Mouse (Mus musculus): Measurements from ENCODE around the gene Grin2a. TPM values are rescaled to one million over a fixed set of nuclear protein-coding genes. Genes with fewer than 3 reads are reported as not detected.

The Grin2a gene
- polyA plus RNA-seq, 1 experiment from 2014 or later: 0.33 TPM

DNA sequence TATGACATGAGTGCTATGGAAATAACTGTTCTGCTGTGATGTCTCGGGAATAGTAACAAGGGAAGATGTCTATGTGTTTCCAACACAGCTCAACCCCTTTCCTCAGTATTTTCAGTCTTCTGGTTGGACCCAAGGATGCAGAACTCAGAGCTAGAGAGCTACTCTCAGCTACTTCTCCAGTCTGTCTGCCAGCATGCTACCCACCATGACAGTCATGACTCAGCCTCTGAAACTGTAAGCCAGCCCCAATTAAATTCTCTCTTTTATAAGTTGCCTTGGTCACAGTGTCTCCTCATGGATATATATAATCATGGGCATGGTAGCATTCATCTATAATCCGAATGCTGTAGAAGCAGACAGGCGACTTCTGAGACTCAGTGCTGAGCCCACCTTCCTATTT lies 47.9 kb downstream of the Grin2a start:
- H3K4me3 ChIP-seq (ENCODE audit: low read depth, low read length): no peak overlapping the region
- DNase-seq (ENCODE audit: low spot score, missing footprints) (no peak), ATAC-seq (ENCODE audit: low FRiP score) (no peak)
- H3K4me2 ChIP-seq: no peak overlapping the region
- H3K27ac ChIP-seq (ENCODE audit: low read depth, low read length): no peak overlapping the region
- 89% methylated on average over 3 of the region's 3 CpGs for WGBS
- no peaks in the 10 kb centered on the region for H3K36me3 ChIP-seq (ENCODE audit: control insufficient read depth, insufficient read depth, low read length)
- no peak overlapping the region for H3K9ac ChIP-seq (ENCODE audit: low read length)
- H3K27me3 ChIP-seq (ENCODE audit: control insufficient read depth, insufficient read depth, low read length): no peaks in the 10 kb centered on the region
- no peaks in the 10 kb centered on the region for H3K4me1 ChIP-seq (ENCODE audit: control insufficient read depth, insufficient read depth, low read length)
- no peaks in the 10 kb centered on the region for H3K9me3 ChIP-seq (ENCODE audit: control insufficient read depth, low read length)

DNA sequence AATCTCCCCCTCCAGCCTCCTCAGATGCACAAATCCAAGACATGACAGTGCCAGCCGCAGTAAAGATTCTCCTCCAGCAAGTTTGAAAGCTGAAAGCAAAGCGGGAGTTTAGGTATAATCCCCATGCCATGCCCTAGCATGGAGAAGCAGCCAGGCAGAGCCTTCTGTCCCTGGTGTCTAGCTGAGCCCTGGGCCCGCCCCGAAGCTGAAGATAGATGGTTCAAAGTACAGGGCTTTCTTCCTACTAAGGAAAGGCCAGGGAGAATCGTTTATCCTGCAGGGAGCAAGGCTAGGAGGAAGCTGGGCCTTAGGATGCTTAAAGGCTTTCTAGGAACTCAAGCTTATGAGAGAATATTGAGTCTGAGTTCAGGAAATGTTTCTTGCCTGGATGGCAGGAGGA lies 50.5 kb downstream of the Grin2a start:
- Histone ChIP-seq H3K36me3 (ENCODE audit: control insufficient read depth, insufficient read depth, low read length) (no peaks in the 10 kb centered on the region), H3K27ac (ENCODE audit: low read depth, low read length) (no peak overlapping the region), H3K4me3 (ENCODE audit: low read depth, low read length) (no peak overlapping the region), H3K9ac (ENCODE audit: low read length) (no peak overlapping the region), H3K27me3 (ENCODE audit: control insufficient read depth, insufficient read depth, low read length) (no peaks in the 10 kb centered on the region), H3K4me1 (ENCODE audit: control insufficient read depth, insufficient read depth, low read length) (no peaks in the 10 kb centered on the region), H3K4me2 (no peak overlapping the region), H3K9me3 (ENCODE audit: control insufficient read depth, low read length) (no peaks in the 10 kb centered on the region)
- DNase-seq (ENCODE audit: low spot score, missing footprints): no peak
- WGBS: 59% methylated on average over 5 of the region's 5 CpGs
- no peak for ATAC-seq (ENCODE audit: low FRiP score)

DNA sequence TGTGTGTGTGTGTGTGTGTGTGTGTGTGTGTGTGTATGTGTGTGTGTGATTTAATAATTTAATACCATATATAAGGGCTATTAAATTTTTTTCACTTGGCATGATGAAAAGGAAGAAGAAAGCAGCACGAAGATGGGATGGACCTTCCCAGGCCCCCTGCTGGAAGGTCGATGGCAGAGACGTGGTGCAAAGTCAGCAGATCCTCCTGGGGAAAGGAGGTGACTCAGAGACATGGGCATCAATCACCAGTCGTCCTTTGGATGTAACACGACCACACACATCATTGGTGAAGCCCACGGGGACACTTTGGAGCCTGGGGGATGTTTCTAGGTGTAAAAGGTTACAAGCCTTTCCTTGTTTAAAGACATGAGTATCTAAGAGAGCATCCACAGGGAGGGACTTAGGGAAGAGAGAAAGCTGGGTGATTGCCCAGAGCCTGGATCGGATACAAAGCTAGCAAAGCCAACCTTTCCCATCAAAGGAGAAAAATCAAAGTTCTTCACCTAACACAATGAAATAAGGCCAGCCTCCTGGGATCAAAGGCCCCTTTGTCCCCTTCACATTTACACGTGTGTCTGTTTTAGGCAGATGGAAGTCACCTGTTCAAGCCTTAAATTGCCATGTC lies 53.9 kb downstream of the Grin2a start:
- WGBS: 69% methylated on average over 8 of the region's 8 CpGs
- H3K27ac ChIP-seq (ENCODE audit: low read depth, low read length): no peak overlapping the region
- H3K4me3 ChIP-seq (ENCODE audit: low read depth, low read length): no peak overlapping the region
- ATAC-seq (ENCODE audit: low FRiP score) (no peak), DNase-seq (ENCODE audit: low spot score, missing footprints) (no peak)
- no peaks in the 10 kb centered on the region for H3K27me3 ChIP-seq (ENCODE audit: control insufficient read depth, insufficient read depth, low read length)
- H3K9ac ChIP-seq (ENCODE audit: low read length): no peak overlapping the region
- no peaks in the 10 kb centered on the region for H3K36me3 ChIP-seq (ENCODE audit: control insufficient read depth, insufficient read depth, low read length)
- H3K4me2 ChIP-seq: no peak overlapping the region
- H3K9me3 ChIP-seq (ENCODE audit: control insufficient read depth, low read length): no peaks in the 10 kb centered on the region
- no peaks in the 10 kb centered on the region for H3K4me1 ChIP-seq (ENCODE audit: control insufficient read depth, insufficient read depth, low read length)

DNA sequence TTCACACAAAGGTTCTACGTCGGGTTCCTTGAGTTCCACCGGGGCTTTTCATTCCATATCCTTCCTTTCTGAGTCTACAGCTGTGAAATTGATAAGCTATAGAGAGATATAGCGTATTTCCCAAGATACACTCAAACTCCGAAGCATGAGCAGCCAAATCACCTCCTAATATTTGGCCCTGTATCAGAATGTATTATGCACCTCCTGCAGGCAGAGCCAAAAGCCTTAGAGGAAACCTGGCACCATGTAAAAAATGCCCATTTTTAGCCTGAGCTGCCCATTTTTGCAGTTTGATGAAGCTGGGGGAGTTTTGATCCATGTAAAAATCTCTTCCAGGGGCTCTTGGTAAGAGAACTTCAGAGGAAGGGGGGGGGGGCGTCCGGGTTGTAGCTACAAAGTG lies 54.6 kb downstream of the Grin2a start:
- no peak overlapping the region for H3K9ac ChIP-seq (ENCODE audit: low read length)
- no peaks in the 10 kb centered on the region for H3K36me3 ChIP-seq (ENCODE audit: control insufficient read depth, insufficient read depth, low read length)
- no peak overlapping the region for H3K4me3 ChIP-seq (ENCODE audit: low read depth, low read length)
- no peaks in the 10 kb centered on the region for H3K27me3 ChIP-seq (ENCODE audit: control insufficient read depth, insufficient read depth, low read length)
- no peak overlapping the region for H3K27ac ChIP-seq (ENCODE audit: low read depth, low read length)
- no peak for ATAC-seq (ENCODE audit: low FRiP score)
- no peak overlapping the region for H3K4me2 ChIP-seq
- no peak for DNase-seq (ENCODE audit: low spot score, missing footprints)
- no peaks in the 10 kb centered on the region for H3K4me1 ChIP-seq (ENCODE audit: control insufficient read depth, insufficient read depth, low read length)
- H3K9me3 ChIP-seq (ENCODE audit: control insufficient read depth, low read length): no peaks in the 10 kb centered on the region
- WGBS: 89% methylated on average over 7 of the region's 7 CpGs

DNA sequence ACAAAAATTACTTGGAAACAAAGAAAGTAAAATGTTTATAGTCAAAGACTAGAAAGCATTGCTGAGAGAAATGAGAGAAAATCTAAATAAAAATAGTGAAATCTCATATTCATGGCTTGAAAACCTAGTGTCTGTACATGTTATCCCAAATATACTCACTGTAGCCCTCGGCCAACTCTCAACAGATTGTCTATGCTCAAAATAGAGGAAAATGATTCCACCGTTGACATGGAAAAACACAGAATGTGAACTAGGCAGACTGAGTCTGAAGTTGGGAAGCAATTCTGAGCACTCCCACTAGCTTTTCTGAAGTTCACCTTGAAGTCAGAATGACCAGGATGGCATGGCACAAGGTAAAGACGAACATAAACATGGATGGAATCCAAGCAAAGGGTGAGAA lies 84.7 kb downstream of the Grin2a start:
- DNase-seq (ENCODE audit: low spot score, missing footprints) (no peak), ATAC-seq (ENCODE audit: low FRiP score) (no peak)
- no peak overlapping the region for H3K9ac ChIP-seq (ENCODE audit: low read length)
- no peak overlapping the region for H3K4me2 ChIP-seq
- H3K4me3 ChIP-seq (ENCODE audit: low read depth, low read length): no peak overlapping the region
- H3K9me3 ChIP-seq (ENCODE audit: control insufficient read depth, low read length): no peaks in the 10 kb centered on the region
- no peaks in the 10 kb centered on the region for H3K36me3 ChIP-seq (ENCODE audit: control insufficient read depth, insufficient read depth, low read length)
- H3K27ac ChIP-seq (ENCODE audit: low read depth, low read length): no peak overlapping the region
- H3K4me1 ChIP-seq (ENCODE audit: control insufficient read depth, insufficient read depth, low read length): no peaks in the 10 kb centered on the region
- WGBS: 91% methylated on average over 3 of the region's 3 CpGs
- H3K27me3 ChIP-seq (ENCODE audit: control insufficient read depth, insufficient read depth, low read length): no peaks in the 10 kb centered on the region

DNA sequence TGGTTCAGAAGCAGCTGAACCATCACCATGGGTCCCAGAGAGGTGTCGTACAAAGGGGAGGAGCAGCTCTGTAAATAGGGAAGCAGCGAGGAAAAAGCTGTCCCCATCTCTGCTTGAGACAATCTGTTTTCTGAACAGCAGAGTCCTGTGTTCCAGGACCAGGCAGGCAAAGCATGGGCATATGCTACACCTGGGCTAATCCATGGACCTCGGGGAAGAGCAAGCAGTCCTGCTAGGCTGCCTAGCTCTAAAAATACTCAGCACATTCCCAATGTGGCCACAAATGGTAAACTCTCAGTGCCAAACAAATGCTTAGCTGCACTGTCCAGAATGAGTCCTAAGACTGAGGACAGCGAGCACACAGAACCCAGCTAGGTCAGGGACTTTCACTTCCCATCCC lies 86.1 kb downstream of the Grin2a start:
- H3K4me3 ChIP-seq (ENCODE audit: low read depth, low read length): no peak overlapping the region
- H3K4me2 ChIP-seq: no peak overlapping the region
- no peak overlapping the region for H3K27ac ChIP-seq (ENCODE audit: low read depth, low read length)
- H3K27me3 ChIP-seq (ENCODE audit: control insufficient read depth, insufficient read depth, low read length): no peaks in the 10 kb centered on the region
- no peak for ATAC-seq (ENCODE audit: low FRiP score)
- H3K4me1 ChIP-seq (ENCODE audit: control insufficient read depth, insufficient read depth, low read length): no peaks in the 10 kb centered on the region
- H3K36me3 ChIP-seq (ENCODE audit: control insufficient read depth, insufficient read depth, low read length): no peaks in the 10 kb centered on the region
- no peak overlapping the region for H3K9ac ChIP-seq (ENCODE audit: low read length)
- WGBS: 91% methylated on average over 4 of the region's 4 CpGs
- no peak for DNase-seq (ENCODE audit: low spot score, missing footprints)
- H3K9me3 ChIP-seq (ENCODE audit: control insufficient read depth, low read length): no peaks in the 10 kb centered on the region

DNA sequence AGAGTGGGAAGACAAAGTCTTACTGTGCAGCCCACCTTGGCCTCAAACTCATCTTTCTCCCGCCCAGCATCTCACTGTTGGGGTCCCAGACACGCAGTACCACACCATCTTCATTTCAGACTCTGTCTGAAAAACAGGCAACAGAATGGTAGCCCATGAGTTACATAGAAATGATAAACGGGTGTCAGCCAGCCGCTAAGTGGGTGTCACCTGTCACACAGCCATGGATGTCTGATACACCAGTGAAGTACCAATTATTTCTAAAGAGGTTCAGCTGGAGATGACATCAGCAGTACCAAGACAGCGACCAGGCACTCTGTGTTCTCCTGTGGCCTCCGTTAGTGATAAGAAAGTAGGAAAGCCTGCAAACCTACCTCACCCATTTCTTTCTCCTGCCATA lies 90.9 kb downstream of the Grin2a start:
- H3K4me1 ChIP-seq (ENCODE audit: control insufficient read depth, insufficient read depth, low read length): no peaks in the 10 kb centered on the region
- no peaks in the 10 kb centered on the region for H3K9me3 ChIP-seq (ENCODE audit: control insufficient read depth, low read length)
- no peaks in the 10 kb centered on the region for H3K36me3 ChIP-seq (ENCODE audit: control insufficient read depth, insufficient read depth, low read length)
- no peak overlapping the region for H3K4me3 ChIP-seq (ENCODE audit: low read depth, low read length)
- H3K27ac ChIP-seq (ENCODE audit: low read depth, low read length): no peak overlapping the region
- H3K9ac ChIP-seq (ENCODE audit: low read length): no peak overlapping the region
- WGBS: 91% methylated on average over 6 of the region's 6 CpGs
- no peak for ATAC-seq (ENCODE audit: low FRiP score)
- no peak for DNase-seq (ENCODE audit: low spot score, missing footprints)
- H3K4me2 ChIP-seq: no peak overlapping the region
- H3K27me3 ChIP-seq (ENCODE audit: control insufficient read depth, insufficient read depth, low read length): no peaks in the 10 kb centered on the region

DNA sequence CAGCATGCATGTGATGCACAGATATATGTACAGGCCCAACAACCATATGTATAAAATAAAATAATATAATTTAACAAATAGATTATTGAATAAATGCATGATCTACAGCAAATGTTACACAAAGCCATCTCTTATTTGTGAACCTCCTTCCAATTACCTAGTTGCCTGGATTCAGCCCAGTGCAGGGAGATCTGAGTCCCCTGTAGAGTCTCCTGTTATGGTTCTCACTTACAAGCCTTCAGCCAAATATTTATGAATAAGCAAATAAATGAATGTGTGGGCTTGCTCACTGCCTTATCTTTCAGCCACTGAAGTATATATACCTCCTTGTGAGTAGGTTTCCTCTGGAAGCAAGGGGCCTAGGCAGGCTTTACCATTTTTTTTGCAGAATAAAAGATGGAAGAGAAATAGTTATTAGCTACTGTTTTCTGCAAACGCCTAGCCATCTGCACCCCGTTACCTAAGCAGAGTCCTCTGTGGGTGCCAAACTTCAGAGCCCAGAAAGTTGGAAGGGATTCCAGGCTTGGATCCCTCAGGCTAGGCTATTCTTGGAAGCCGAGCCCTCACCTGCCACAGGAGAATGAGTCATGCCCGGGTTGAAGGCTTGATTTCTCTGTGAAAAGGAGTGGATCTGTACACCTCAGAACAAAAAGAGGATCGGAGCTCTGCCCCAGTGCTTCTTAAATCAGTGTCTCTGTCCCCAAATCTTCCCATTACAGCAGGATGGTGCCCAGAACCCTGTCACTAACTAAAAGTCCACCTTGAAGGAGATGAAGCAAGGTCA lies 92.5 kb downstream of the Grin2a start:
- H3K4me3 ChIP-seq (ENCODE audit: low read depth, low read length): no peak overlapping the region
- WGBS: 84% methylated on average over 5 of the region's 5 CpGs
- no peaks in the 10 kb centered on the region for H3K27me3 ChIP-seq (ENCODE audit: control insufficient read depth, insufficient read depth, low read length)
- no peak overlapping the region for H3K27ac ChIP-seq (ENCODE audit: low read depth, low read length)
- no peak for DNase-seq (ENCODE audit: low spot score, missing footprints)
- no peak for ATAC-seq (ENCODE audit: low FRiP score)
- H3K9me3 ChIP-seq (ENCODE audit: control insufficient read depth, low read length): no peaks in the 10 kb centered on the region
- no peak overlapping the region for H3K9ac ChIP-seq (ENCODE audit: low read length)
- H3K4me2 ChIP-seq: no peak overlapping the region
- H3K4me1 ChIP-seq (ENCODE audit: control insufficient read depth, insufficient read depth, low read length): no peaks in the 10 kb centered on the region
- H3K36me3 ChIP-seq (ENCODE audit: control insufficient read depth, insufficient read depth, low read length): no peaks in the 10 kb centered on the region

DNA sequence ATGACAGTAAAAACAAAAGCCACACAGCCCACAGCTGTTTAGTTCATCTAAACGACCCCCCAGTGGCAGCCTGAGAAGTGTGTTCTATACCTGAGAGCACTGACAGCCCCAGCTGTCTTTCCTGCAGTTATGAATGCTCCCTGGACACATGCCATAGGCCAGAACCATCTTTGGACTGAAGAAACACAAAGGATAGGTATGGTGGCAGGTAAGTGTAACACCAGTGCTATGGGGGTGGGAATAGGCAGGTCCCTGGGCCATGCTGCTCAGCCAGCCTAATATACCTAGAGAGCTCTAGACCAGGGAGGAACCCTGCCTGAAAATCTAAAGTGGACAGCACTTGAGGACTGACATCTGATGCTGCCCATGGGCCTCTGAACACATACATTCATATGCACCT lies 93.9 kb downstream of the Grin2a start:
- no peak for DNase-seq (ENCODE audit: low spot score, missing footprints)
- ATAC-seq (ENCODE audit: low FRiP score): no peak

More for the DNA sequence above, 93.9 kb downstream of the Grin2a start:
- Histone ChIP-seq H3K4me3 (ENCODE audit: low read depth, low read length) (no peak overlapping the region), H3K4me1 (ENCODE audit: control insufficient read depth, insufficient read depth, low read length) (no peaks in the 10 kb centered on the region), H3K27ac (ENCODE audit: low read depth, low read length) (no peak overlapping the region), H3K27me3 (ENCODE audit: control insufficient read depth, insufficient read depth, low read length) (no peaks in the 10 kb centered on the region), H3K4me2 (no peak overlapping the region), H3K9me3 (ENCODE audit: control insufficient read depth, low read length) (no peaks in the 10 kb centered on the region), H3K9ac (ENCODE audit: low read length) (no peak overlapping the region), H3K36me3 (ENCODE audit: control insufficient read depth, insufficient read depth, low read length) (no peaks in the 10 kb centered on the region)
- WGBS: 52% methylated on average over 1 of the region's 1 CpGs
